Mouse (Mus musculus) MEL (cell line): Measurements from ENCODE around the gene Chrdl2.

ENCODE experiments used
- BHLHE40 ChIP-seq: IDR thresholded peaks from 2 replicates; pipeline ENCODE4 v1.6.1; 2012; ENCODE audit warnings: low read depth, mild to moderate bottlenecking, inconsistent platforms, low read length, improper control_type of control experiment, borderline replicate concordance
- CHD2 ChIP-seq: IDR thresholded peaks from 2 replicates; pipeline ENCODE4 v1.6.1; 2011; ENCODE audit warnings: low read length, improper control_type of control experiment
- CTCF ChIP-seq, 3 experiments: IDR thresholded peaks in 2 of 3; conservative IDR thresholded peaks in 1 of 3; 2 replicates each; pipeline ENCODE4 v1.5.1; 2011 to 2012; ENCODE audit warnings: low read length in 3 of 3, low read depth in 2 of 3, mild to moderate bottlenecking in 2 of 3, improper control_type of control experiment in 1 of 3, inconsistent platforms in 1 of 3, mixed read lengths in 1 of 3, moderate library complexity in 1 of 3; ENCODE audit not compliant: control insufficient read depth in 1 of 3, insufficient read depth in 1 of 3, poor library complexity in 1 of 3, severe bottlenecking in 1 of 3
- EP300 ChIP-seq, 2 experiments: IDR thresholded peaks; 2 replicates each; pipeline ENCODE4 v1.6.1; 2011; ENCODE audit warnings: improper control_type of control experiment in 2 of 2, low read length in 2 of 2, low read depth in 1 of 2, mild to moderate bottlenecking in 1 of 2
- GATA1 ChIP-seq: IDR thresholded peaks from 2 replicates; pipeline ENCODE4 v1.6.1; 2011; ENCODE audit warnings: low read depth, low read length, improper control_type of control experiment
- MYC ChIP-seq: IDR thresholded peaks from 2 replicates; pipeline ENCODE4 v1.6.1; 2011; ENCODE audit warnings: low read depth, mild to moderate bottlenecking, low read length, improper control_type of control experiment, moderate library complexity
- NELFE ChIP-seq: IDR thresholded peaks from 2 replicates; pipeline ENCODE4 v1.6.1; 2011; ENCODE audit warnings: low read depth, low read length, improper control_type of control experiment
- NRF1 ChIP-seq: IDR thresholded peaks from 2 replicates; pipeline ENCODE4 v1.6.1; 2014; ENCODE audit warnings: low read depth, mild to moderate bottlenecking, inconsistent platforms, low read length, improper control_type of control experiment, moderate library complexity; ENCODE audit not compliant: poor library complexity, insufficient read depth, severe bottlenecking
- POLR2A ChIP-seq, 2 experiments: IDR thresholded peaks; 2 replicates each; pipeline ENCODE4 v1.6.1; 2011 to 2012; ENCODE audit warnings: low read length in 2 of 2, mild to moderate bottlenecking in 2 of 2, control low read depth in 1 of 2, improper control_type of control experiment in 1 of 2, low read depth in 1 of 2, moderate library complexity in 1 of 2; ENCODE audit not compliant: control insufficient read depth in 1 of 2, insufficient read depth in 1 of 2, poor library complexity in 1 of 2
- POLR2AphosphoS5 ChIP-seq: IDR thresholded peaks from 2 replicates; pipeline ENCODE4 v1.6.1; 2012; ENCODE audit warnings: low read depth, borderline replicate concordance, mild to moderate bottlenecking, inconsistent platforms, low read length, moderate library complexity, mixed read lengths
- ZC3H11A ChIP-seq: IDR thresholded peaks from 2 replicates; pipeline ENCODE4 v1.6.1; 2012; ENCODE audit warnings: low read depth, mild to moderate bottlenecking, inconsistent platforms, low read length, improper control_type of control experiment
- ZKSCAN1 ChIP-seq: IDR thresholded peaks from 2 replicates; pipeline ENCODE4 v1.6.1; 2012; ENCODE audit warnings: low read depth, mild to moderate bottlenecking, inconsistent platforms, low read length, improper control_type of control experiment, moderate library complexity

GRCm38 (mm10) chr7:100010711-100011110, 4.7 kb downstream of the Chrdl2 start:
- TF ChIP-seq BHLHE40, result no peak
- TF ChIP-seq NRF1, result no peak
- TF ChIP-seq CTCF (IDR thresholded peaks at IDR 0.05 in 2 of 3, conservative IDR thresholded peaks at IDR 0.05 in 1 of 3; ENCODE audit: control insufficient read depth in 1 of 3, insufficient read depth in 1 of 3, low read depth in 2 of 3, low read length in 3 of 3, poor library complexity in 1 of 3, severe bottlenecking in 1 of 3), result no peak
- TF ChIP-seq CHD2, result no peak
- no peak for TF ChIP-seq ZC3H11A
- TF ChIP-seq EP300 (IDR thresholded peaks at IDR 0.05; ENCODE audit: low read depth in 1 of 2, low read length in 2 of 2), result no peak
- TF ChIP-seq POLR2AphosphoS5, result no peak
- TF ChIP-seq POLR2A (IDR thresholded peaks at IDR 0.05; ENCODE audit: control insufficient read depth in 1 of 2, insufficient read depth in 1 of 2, low read depth in 1 of 2, low read length in 2 of 2, poor library complexity in 1 of 2), result no peak
- no peak for TF ChIP-seq NELFE
- TF ChIP-seq MYC, result no peak
- no peak for TF ChIP-seq GATA1
- TF ChIP-seq ZKSCAN1, result no peak
